Mouse (Mus musculus) naive thymus-derived CD4-positive, alpha-beta T cell, adult 2 months (primary cell): ENCODE data around the gene Prkce.
A peak's percentile ranks its signal among the peaks of the same experiment; 100 is the strongest.

ENCODE experiments used
- DNase-seq: peaks from one replicate; pipeline ENCODE4 v3.0.0-alpha.2; 2011; ENCODE audit warnings: low read depth

The Prkce gene

GRCm38 (mm10) chr17:86302266-86302665, 134.7 kb downstream of the Prkce start:
- no peak for DNase-seq

- no peak for DNase-seq
Observed at GRCm38 (mm10) chr17:86302861-86303331, 135.3 kb downstream of the Prkce start.

- no peak for DNase-seq
Observed at GRCm38 (mm10) chr17:86303401-86304243, 136.0 kb downstream of the Prkce start.

GRCm38 (mm10) chr17:86304923-86305630, 137.5 kb downstream of the Prkce start:
- DNase-seq, result no peak

- no peak for DNase-seq
Observed at GRCm38 (mm10) chr17:86306161-86306560, 138.6 kb downstream of the Prkce start.

- DNase-seq, result no peak
Observed at GRCm38 (mm10) chr17:86313413-86314139, 146.0 kb downstream of the Prkce start.

GRCm38 (mm10) chr17:86315874-86316273, 148.3 kb downstream of the Prkce start:
- no peak for DNase-seq

- no peak for DNase-seq
Observed at GRCm38 (mm10) chr17:86316771-86317170, 149.2 kb downstream of the Prkce start.

GRCm38 (mm10) chr17:86317197-86317596, 149.6 kb downstream of the Prkce start:
- no peak for DNase-seq

- DNase-seq, result no peak
Observed at GRCm38 (mm10) chr17:86319967-86320602, 152.5 kb downstream of the Prkce start.

- DNase-seq, result no peak
Observed at GRCm38 (mm10) chr17:86322840-86323239, 155.3 kb downstream of the Prkce start.

- peak; percentile 64 for DNase-seq
Observed at GRCm38 (mm10) chr17:86323310-86323709, 155.7 kb downstream of the Prkce start.

GRCm38 (mm10) chr17:86323909-86324686, 156.5 kb downstream of the Prkce start:
- no peak for DNase-seq

GRCm38 (mm10) chr17:86324756-86325155, 157.2 kb downstream of the Prkce start:
- no peak for DNase-seq

GRCm38 (mm10) chr17:86325317-86325716, 157.7 kb downstream of the Prkce start:
- DNase-seq, result peak; percentile 48

GRCm38 (mm10) chr17:86327958-86328357, 160.4 kb downstream of the Prkce start:
- DNase-seq, result no peak

- peak; percentile 46 for DNase-seq
Observed at GRCm38 (mm10) chr17:86329273-86330075, 161.9 kb downstream of the Prkce start.

GRCm38 (mm10) chr17:86330076-86330955, 162.7 kb downstream of the Prkce start:
- DNase-seq, result no peak

- DNase-seq, result no peak
Observed at GRCm38 (mm10) chr17:86331835-86332234, 164.2 kb downstream of the Prkce start.
